Mouse (Mus musculus): ENCODE results near the gene E330014E10Rik. TPM values are rescaled to one million over a fixed set of nuclear protein-coding genes. Genes with fewer than 3 reads are reported as not detected.
"Not testable (repeated sequence)": the region's sequence is repeated elsewhere in the genome, so short reads cannot be mapped to it uniquely, and the experiment has no call there.

The E330014E10Rik gene
- polyA plus RNA-seq (2016; fragmentation: Nextera tagmentation; extraction: Ambion mirVana): not detected in 2 replicates

GRCm38 (mm10) chr5:95775690-95776089, at the start of gene E330014E10Rik:
Gene E330014E10Rik (plus strand): TSS chr5:95775990.
- WGBS: no CpG with 5 or more reads among the region's 2 CpGs
- H3K9ac ChIP-seq (replicated peaks); H3K4me3 ChIP-seq; H3K4me2 ChIP-seq (replicated peaks); H3K9me3 ChIP-seq; H3K27ac ChIP-seq (replicated peaks); H3K27me3 ChIP-seq; ATAC-seq (ENCODE audit: low FRiP score, low read depth); H3K36me3 ChIP-seq; H3K4me1 ChIP-seq: not testable (repeated sequence)

GRCm38 (mm10) chr5:95736073-95736472, 39.7 kb upstream of the E330014E10Rik start, which contains the start of gene Gm7978:
Gene Gm7978 (minus strand): TSS chr5:95736173.
- no CpG with 5 or more reads among the region's 1 CpGs for WGBS
- not testable (repeated sequence) for H3K27me3 ChIP-seq; ATAC-seq (ENCODE audit: low FRiP score, low read depth); H3K4me2 ChIP-seq (replicated peaks); H3K4me3 ChIP-seq; H3K4me1 ChIP-seq; H3K9me3 ChIP-seq; H3K36me3 ChIP-seq; H3K9ac ChIP-seq (replicated peaks); H3K27ac ChIP-seq (replicated peaks)

GRCm38 (mm10) chr5:95741714-95742113, 34.1 kb upstream of the E330014E10Rik start, which contains the start of gene Gm7982:
Gene Gm7982 (plus strand): TSS chr5:95742014.
- not testable (repeated sequence) for H3K36me3 ChIP-seq
- no CpG with 5 or more reads among the region's 3 CpGs for WGBS

GRCm38 (mm10) chr5:95810841-95811240, 35.1 kb downstream of the E330014E10Rik start:
- not testable (repeated sequence) for H3K36me3 ChIP-seq; H3K27me3 ChIP-seq; H3K27ac ChIP-seq (replicated peaks); ATAC-seq (ENCODE audit: low FRiP score, low read depth); H3K4me3 ChIP-seq; H3K9me3 ChIP-seq; H3K4me1 ChIP-seq; H3K4me2 ChIP-seq (replicated peaks); H3K9ac ChIP-seq (replicated peaks)
- WGBS: 68% methylated on average over 2 of the region's 2 CpGs

More at GRCm38 (mm10) chr5:95741714-95742113, 34.1 kb upstream of the E330014E10Rik start, which contains the start of gene Gm7982:
- not testable (repeated sequence) for H3K27me3 ChIP-seq; H3K9ac ChIP-seq (replicated peaks); ATAC-seq (ENCODE audit: low FRiP score, low read depth); H3K4me3 ChIP-seq; H3K4me2 ChIP-seq (replicated peaks); H3K4me1 ChIP-seq; H3K9me3 ChIP-seq; H3K27ac ChIP-seq (replicated peaks)

- H3K27me3 ChIP-seq: no peaks in the 10 kb centered on the region
- H3K4me1 ChIP-seq: no peaks in the 10 kb centered on the region
- H3K4me2 ChIP-seq (replicated peaks): no peak overlapping the region
- H3K27ac ChIP-seq (replicated peaks): no peak overlapping the region
- no peaks in the 10 kb centered on the region for H3K36me3 ChIP-seq
- no peak overlapping the region for H3K9ac ChIP-seq (replicated peaks)
- ATAC-seq (ENCODE audit: low FRiP score, low read depth): no peak
- 81% methylated on average over 4 of the region's 4 CpGs for WGBS
- H3K9me3 ChIP-seq: 0 out of 2 replicates have a peak, but pooled peaks cover 3% of the 10 kb centered on the region
- no peak overlapping the region for H3K4me3 ChIP-seq
Observed at GRCm38 (mm10) chr5:95836580-95836979, 60.8 kb downstream of the E330014E10Rik start.

GRCm38 (mm10) chr5:95854030-95854429, 78.2 kb downstream of the E330014E10Rik start:
- no peaks in the 10 kb centered on the region for H3K9me3 ChIP-seq
- H3K27me3 ChIP-seq: no peaks in the 10 kb centered on the region
- no peaks in the 10 kb centered on the region for H3K4me1 ChIP-seq
- no peak overlapping the region for H3K4me2 ChIP-seq (replicated peaks)
- ATAC-seq (ENCODE audit: low FRiP score, low read depth): no peak
- no peak overlapping the region for H3K4me3 ChIP-seq
- H3K9ac ChIP-seq (replicated peaks): no peak overlapping the region
- no peak overlapping the region for H3K27ac ChIP-seq (replicated peaks)
- 92% methylated on average over 3 of the region's 3 CpGs for whole genome bisulfite sequencing
- H3K36me3 ChIP-seq: no peaks in the 10 kb centered on the region

Other genes starting within 250 kb of the E330014E10Rik start
- not detected in 2 replicates for gene Gm7971, start 181.1 kb upstream of the E330014E10Rik start, polyA plus RNA-seq (2016; fragmentation: Nextera tagmentation; extraction: Ambion mirVana)
- gene Gm7978, start 39.8 kb upstream of the E330014E10Rik start, polyA plus RNA-seq (2016; fragmentation: Nextera tagmentation; extraction: Ambion mirVana): not detected in 2 replicates
- not detected in 2 replicates for gene Gm7982, start 34.0 kb upstream of the E330014E10Rik start, polyA plus RNA-seq (2016; fragmentation: Nextera tagmentation; extraction: Ambion mirVana)
- not detected in 2 replicates for gene Cxcl13, start 181.0 kb downstream of the E330014E10Rik start, polyA plus RNA-seq (2016; fragmentation: Nextera tagmentation; extraction: Ambion mirVana)